Mouse (Mus musculus): ENCODE data around the gene Rbm44. TPM values are rescaled to one million over a fixed set of nuclear protein-coding genes. Genes with fewer than 3 reads are reported as not detected.

The Rbm44 gene
- polyA plus RNA-seq, 1 experiment from 2014 or later: 2.4 TPM

- peaks cover 2% of the 10 kb centered on the region; the same call in 1 of the 2 replicates for H3K36me3 ChIP-seq (ENCODE audit: control insufficient read depth, insufficient read depth, low read length)
- 0 out of 2 replicates have a peak, but pooled peaks cover 3% of the 10 kb centered on the region for H3K4me1 ChIP-seq (replicated peaks; ENCODE audit: control insufficient read depth, insufficient read depth, low read length)
- 72% methylated on average over 5 of the region's 5 CpGs for WGBS
Measured at GRCm38 (mm10) chr1:91107548-91107947, 37.3 kb upstream of the Rbm44 start.

GRCm38 (mm10) chr1:91109302-91109701 lies 35.6 kb upstream of the Rbm44 start:
- ATAC-seq (replicated peaks; ENCODE audit: low FRiP score) (no peak), DNase-seq (ENCODE audit: low spot score) (no peak)
- H3K27ac ChIP-seq (ENCODE audit: low read depth, low read length): no peak overlapping the region
- H3K9ac ChIP-seq (ENCODE audit: low read depth, low read length): no peak overlapping the region
- no peak overlapping the region for H3K4me2 ChIP-seq
- H3K4me1 ChIP-seq (replicated peaks; ENCODE audit: control insufficient read depth, insufficient read depth, low read length): 0 out of 2 replicates have a peak, but pooled peaks cover 3% of the 10 kb centered on the region
- H3K9me3 ChIP-seq (ENCODE audit: control insufficient read depth, low read length): no peaks in the 10 kb centered on the region
- H3K27me3 ChIP-seq (replicated peaks; ENCODE audit: control insufficient read depth, insufficient read depth, low read length): no peaks in the 10 kb centered on the region
- H3K36me3 ChIP-seq (ENCODE audit: control insufficient read depth, insufficient read depth, low read length): peaks cover 2% of the 10 kb centered on the region; the same call in 1 of the 2 replicates
- WGBS: 39% methylated on average over 4 of the region's 4 CpGs
- no peak overlapping the region for H3K4me3 ChIP-seq (ENCODE audit: low read depth, low read length)

More at GRCm38 (mm10) chr1:91107548-91107947, 37.3 kb upstream of the Rbm44 start:
- H3K4me2 ChIP-seq: no peak overlapping the region
- ATAC-seq (replicated peaks; ENCODE audit: low FRiP score): no peak
- H3K27me3 ChIP-seq (replicated peaks; ENCODE audit: control insufficient read depth, insufficient read depth, low read length): no peaks in the 10 kb centered on the region
- no peak overlapping the region for H3K9ac ChIP-seq (ENCODE audit: low read depth, low read length)
- H3K4me3 ChIP-seq (ENCODE audit: low read depth, low read length): no peak overlapping the region
- no peak overlapping the region for H3K27ac ChIP-seq (ENCODE audit: low read depth, low read length)
- no peaks in the 10 kb centered on the region for H3K9me3 ChIP-seq (ENCODE audit: control insufficient read depth, low read length)
- no peak for DNase-seq (ENCODE audit: low spot score)

- no peak overlapping the region for H3K27ac ChIP-seq (ENCODE audit: low read depth, low read length)
- H3K36me3 ChIP-seq (ENCODE audit: control insufficient read depth, insufficient read depth, low read length): no peaks in the 10 kb centered on the region
- H3K9me3 ChIP-seq (ENCODE audit: control insufficient read depth, low read length): no peaks in the 10 kb centered on the region
- ATAC-seq (replicated peaks; ENCODE audit: low FRiP score) (no peak), DNase-seq (ENCODE audit: low spot score) (no peak)
- no peaks in the 10 kb centered on the region for H3K27me3 ChIP-seq (replicated peaks; ENCODE audit: control insufficient read depth, insufficient read depth, low read length)
- H3K4me2 ChIP-seq: no peak overlapping the region
- H3K9ac ChIP-seq (ENCODE audit: low read depth, low read length): no peak overlapping the region
- 0 out of 2 replicates have a peak, but pooled peaks cover 3% of the 10 kb centered on the region for H3K4me1 ChIP-seq (replicated peaks; ENCODE audit: control insufficient read depth, insufficient read depth, low read length)
- 87% methylated on average over 14 of the region's 14 CpGs for WGBS
- no peak overlapping the region for H3K4me3 ChIP-seq (ENCODE audit: low read depth, low read length)
Measured at GRCm38 (mm10) chr1:91112171-91112570, 32.7 kb upstream of the Rbm44 start.

GRCm38 (mm10) chr1:91112606-91113005 lies 32.3 kb upstream of the Rbm44 start:
- DNase-seq (ENCODE audit: low spot score) (no peak), ATAC-seq (replicated peaks; ENCODE audit: low FRiP score) (no peak)
- no peak overlapping the region for H3K27ac ChIP-seq (ENCODE audit: low read depth, low read length)
- WGBS: 92% methylated on average over 4 of the region's 4 CpGs
- no peaks in the 10 kb centered on the region for H3K36me3 ChIP-seq (ENCODE audit: control insufficient read depth, insufficient read depth, low read length)
- 0 out of 2 replicates have a peak, but pooled peaks cover 3% of the 10 kb centered on the region for H3K4me1 ChIP-seq (replicated peaks; ENCODE audit: control insufficient read depth, insufficient read depth, low read length)
- no peaks in the 10 kb centered on the region for H3K27me3 ChIP-seq (replicated peaks; ENCODE audit: control insufficient read depth, insufficient read depth, low read length)
- H3K4me3 ChIP-seq (ENCODE audit: low read depth, low read length): no peak overlapping the region
- H3K9ac ChIP-seq (ENCODE audit: low read depth, low read length): no peak overlapping the region
- no peaks in the 10 kb centered on the region for H3K9me3 ChIP-seq (ENCODE audit: control insufficient read depth, low read length)
- H3K4me2 ChIP-seq: no peak overlapping the region

GRCm38 (mm10) chr1:91122121-91122520 lies 22.8 kb upstream of the Rbm44 start:
- H3K36me3 ChIP-seq (ENCODE audit: control insufficient read depth, insufficient read depth, low read length): peaks cover 8% of the 10 kb centered on the region; the same call in 1 of the 2 replicates
- no peak overlapping the region for H3K4me2 ChIP-seq
- ATAC-seq (replicated peaks; ENCODE audit: low FRiP score): no peak
- H3K4me1 ChIP-seq (replicated peaks; ENCODE audit: control insufficient read depth, insufficient read depth, low read length): no peaks in the 10 kb centered on the region
- no peak overlapping the region for H3K4me3 ChIP-seq (ENCODE audit: low read depth, low read length)
- 87% methylated on average over 11 of the region's 11 CpGs for WGBS
- no peak overlapping the region for H3K27ac ChIP-seq (ENCODE audit: low read depth, low read length)
- H3K9me3 ChIP-seq (ENCODE audit: control insufficient read depth, low read length): no peaks in the 10 kb centered on the region
- H3K9ac ChIP-seq (ENCODE audit: low read depth, low read length): no peak overlapping the region
- DNase-seq (ENCODE audit: low spot score): no peak
- no peaks in the 10 kb centered on the region for H3K27me3 ChIP-seq (replicated peaks; ENCODE audit: control insufficient read depth, insufficient read depth, low read length)

- H3K4me2 ChIP-seq: no peak overlapping the region
- H3K9ac ChIP-seq (ENCODE audit: low read depth, low read length): no peak overlapping the region
- H3K36me3 ChIP-seq (ENCODE audit: control insufficient read depth, insufficient read depth, low read length): peaks cover 8% of the 10 kb centered on the region; the same call in 1 of the 2 replicates
- no peaks in the 10 kb centered on the region for H3K4me1 ChIP-seq (replicated peaks; ENCODE audit: control insufficient read depth, insufficient read depth, low read length)
- WGBS: 87% methylated on average over 5 of the region's 5 CpGs
- ATAC-seq (replicated peaks; ENCODE audit: low FRiP score) (no peak), DNase-seq (ENCODE audit: low spot score) (no peak)
- H3K4me3 ChIP-seq (ENCODE audit: low read depth, low read length): no peak overlapping the region
- no peak overlapping the region for H3K27ac ChIP-seq (ENCODE audit: low read depth, low read length)
- no peaks in the 10 kb centered on the region for H3K27me3 ChIP-seq (replicated peaks; ENCODE audit: control insufficient read depth, insufficient read depth, low read length)
- no peaks in the 10 kb centered on the region for H3K9me3 ChIP-seq (ENCODE audit: control insufficient read depth, low read length)
Measured at GRCm38 (mm10) chr1:91123004-91123403, 21.9 kb upstream of the Rbm44 start.

GRCm38 (mm10) chr1:91123466-91123865 lies 21.4 kb upstream of the Rbm44 start:
- no peak overlapping the region for H3K9ac ChIP-seq (ENCODE audit: low read depth, low read length)
- peaks cover 11% of the 10 kb centered on the region; the same call in 1 of the 2 replicates for H3K36me3 ChIP-seq (ENCODE audit: control insufficient read depth, insufficient read depth, low read length)
- no peaks in the 10 kb centered on the region for H3K27me3 ChIP-seq (replicated peaks; ENCODE audit: control insufficient read depth, insufficient read depth, low read length)
- DNase-seq (ENCODE audit: low spot score) (no peak), ATAC-seq (replicated peaks; ENCODE audit: low FRiP score) (no peak)
- no peak overlapping the region for H3K4me2 ChIP-seq
- H3K27ac ChIP-seq (ENCODE audit: low read depth, low read length): no peak overlapping the region
- H3K4me3 ChIP-seq (ENCODE audit: low read depth, low read length): no peak overlapping the region
- no peaks in the 10 kb centered on the region for H3K4me1 ChIP-seq (replicated peaks; ENCODE audit: control insufficient read depth, insufficient read depth, low read length)
- WGBS: 72% methylated on average over 3 of the region's 3 CpGs
- H3K9me3 ChIP-seq (ENCODE audit: control insufficient read depth, low read length): no peaks in the 10 kb centered on the region

- Histone ChIP-seq H3K4me2 (no peak overlapping the region), H3K27ac (ENCODE audit: low read depth, low read length) (no peak overlapping the region), H3K36me3 (ENCODE audit: control insufficient read depth, insufficient read depth, low read length) (peaks cover 17% of the 10 kb centered on the region; the same call in 1 of the 2 replicates), H3K4me1 (replicated peaks; ENCODE audit: control insufficient read depth, insufficient read depth, low read length) (no peaks in the 10 kb centered on the region), H3K9me3 (ENCODE audit: control insufficient read depth, low read length) (no peaks in the 10 kb centered on the region; the same call in 1 of the 2 replicates), H3K9ac (ENCODE audit: low read depth, low read length) (no peak overlapping the region), H3K27me3 (replicated peaks; ENCODE audit: control insufficient read depth, insufficient read depth, low read length) (no peaks in the 10 kb centered on the region), H3K4me3 (ENCODE audit: low read depth, low read length) (no peak overlapping the region)
- WGBS: 81% methylated on average over 4 of the region's 4 CpGs
- DNase-seq (ENCODE audit: low spot score) (no peak), ATAC-seq (replicated peaks; ENCODE audit: low FRiP score) (no peak)
Measured at GRCm38 (mm10) chr1:91128849-91129248, 16.0 kb upstream of the Rbm44 start.

GRCm38 (mm10) chr1:91137036-91137435 lies 7.9 kb upstream of the Rbm44 start:
- WGBS: 73% methylated on average over 2 of the region's 2 CpGs
- H3K27me3 ChIP-seq (replicated peaks; ENCODE audit: control insufficient read depth, insufficient read depth, low read length): no peaks in the 10 kb centered on the region; the same call in 1 of the 2 replicates
- H3K4me3 ChIP-seq (ENCODE audit: low read depth, low read length): no peak overlapping the region
- H3K36me3 ChIP-seq (ENCODE audit: control insufficient read depth, insufficient read depth, low read length): no peaks in the 10 kb centered on the region
- no peak overlapping the region for H3K4me2 ChIP-seq
- no peak overlapping the region for H3K27ac ChIP-seq (ENCODE audit: low read depth, low read length)
- H3K4me1 ChIP-seq (replicated peaks; ENCODE audit: control insufficient read depth, insufficient read depth, low read length): no peaks in the 10 kb centered on the region
- H3K9me3 ChIP-seq (ENCODE audit: control insufficient read depth, low read length): no peaks in the 10 kb centered on the region
- no peak overlapping the region for H3K9ac ChIP-seq (ENCODE audit: low read depth, low read length)
- DNase-seq (ENCODE audit: low spot score): no peak
- no peak for ATAC-seq (replicated peaks; ENCODE audit: low FRiP score)
